Mouse (Mus musculus): Measurements from ENCODE around the gene Bach2. TPM values are rescaled to one million over a fixed set of nuclear protein-coding genes. Genes with fewer than 3 reads are reported as not detected.

The Bach2 gene
- polyA plus RNA-seq, 1 experiment from 2014 or later, result 19.1 TPM

DNA sequence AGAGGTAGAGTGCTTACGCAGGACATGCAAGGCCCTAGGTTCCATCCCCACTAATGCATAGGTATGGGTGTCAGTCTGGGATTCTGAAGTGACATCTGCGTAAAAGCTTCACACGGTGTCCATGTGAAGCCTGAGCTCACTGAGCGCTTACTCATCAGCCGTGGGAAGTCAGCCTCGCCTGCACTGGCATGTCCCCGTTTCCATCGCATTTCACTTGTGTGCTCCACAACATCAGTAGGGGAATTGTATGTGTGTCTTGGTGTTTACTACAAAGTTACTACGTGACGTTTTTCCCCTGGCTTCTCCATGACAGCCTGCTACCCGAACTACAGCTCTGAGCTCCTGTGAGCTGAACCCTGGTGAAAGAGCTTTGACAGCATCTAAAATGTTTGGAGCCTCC is 191.5 kb downstream of the Bach2 start:
- Histone ChIP-seq H3K4me2 (ENCODE audit: low read length) (no peak overlapping the region), H3K27ac (ENCODE audit: low read depth, low read length) (no peak overlapping the region), H3K4me1 (ENCODE audit: control insufficient read depth, insufficient read depth, low read depth, low read length) (peaks cover 48% of the 10 kb centered on the region), H3K36me3 (ENCODE audit: control insufficient read depth, insufficient read depth, low read length) (no peaks in the 10 kb centered on the region), H3K4me3 (ENCODE audit: low read length) (no peak overlapping the region), H3K9ac (ENCODE audit: low read depth, low read length) (no peak overlapping the region), H3K27me3 (replicated peaks; ENCODE audit: control insufficient read depth, insufficient read depth, low read length) (no peaks in the 10 kb centered on the region), H3K9me3 (ENCODE audit: control insufficient read depth, low read length) (no peaks in the 10 kb centered on the region)
- ATAC-seq, result no peak
- 64% methylated on average over 11 of the region's 11 CpGs for WGBS

DNA sequence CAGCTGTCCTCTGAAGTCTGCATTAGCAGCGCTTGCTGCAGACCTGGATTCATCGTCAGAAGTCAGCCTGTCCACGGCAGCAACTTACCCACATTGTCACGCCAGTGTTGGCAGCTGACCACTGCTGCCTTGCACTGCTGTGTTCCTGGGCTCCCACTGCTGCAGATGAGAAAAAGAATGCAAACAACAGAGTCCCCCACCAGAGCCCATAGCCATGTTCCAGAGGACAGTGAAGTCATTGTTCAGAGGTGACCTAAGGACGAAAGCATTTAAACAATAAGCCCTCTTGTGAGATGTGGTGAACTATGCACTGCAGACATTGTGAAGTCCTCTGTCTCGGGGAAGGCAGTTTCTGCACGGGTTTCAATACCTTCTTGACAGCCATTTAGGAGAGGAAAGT is 192.4 kb downstream of the Bach2 start:
- H3K4me3 ChIP-seq (ENCODE audit: low read length), result no peak overlapping the region
- no peaks in the 10 kb centered on the region for H3K36me3 ChIP-seq (ENCODE audit: control insufficient read depth, insufficient read depth, low read length)
- H3K9ac ChIP-seq (ENCODE audit: low read depth, low read length), result peak overlapping the region; percentile 30; the same call in 1 of the 2 replicates
- peak overlapping the region; percentile 41; the same call in 1 of the 2 replicates for H3K27ac ChIP-seq (ENCODE audit: low read depth, low read length)
- peak overlapping the region; percentile 2 for H3K4me2 ChIP-seq (ENCODE audit: low read length)
- peaks cover 48% of the 10 kb centered on the region for H3K4me1 ChIP-seq (ENCODE audit: control insufficient read depth, insufficient read depth, low read depth, low read length)
- no peaks in the 10 kb centered on the region for H3K27me3 ChIP-seq (replicated peaks; ENCODE audit: control insufficient read depth, insufficient read depth, low read length)
- no peaks in the 10 kb centered on the region for H3K9me3 ChIP-seq (ENCODE audit: control insufficient read depth, low read length)
- ATAC-seq, result peak; percentile 34
- 7% methylated on average over 7 of the region's 7 CpGs for WGBS

DNA sequence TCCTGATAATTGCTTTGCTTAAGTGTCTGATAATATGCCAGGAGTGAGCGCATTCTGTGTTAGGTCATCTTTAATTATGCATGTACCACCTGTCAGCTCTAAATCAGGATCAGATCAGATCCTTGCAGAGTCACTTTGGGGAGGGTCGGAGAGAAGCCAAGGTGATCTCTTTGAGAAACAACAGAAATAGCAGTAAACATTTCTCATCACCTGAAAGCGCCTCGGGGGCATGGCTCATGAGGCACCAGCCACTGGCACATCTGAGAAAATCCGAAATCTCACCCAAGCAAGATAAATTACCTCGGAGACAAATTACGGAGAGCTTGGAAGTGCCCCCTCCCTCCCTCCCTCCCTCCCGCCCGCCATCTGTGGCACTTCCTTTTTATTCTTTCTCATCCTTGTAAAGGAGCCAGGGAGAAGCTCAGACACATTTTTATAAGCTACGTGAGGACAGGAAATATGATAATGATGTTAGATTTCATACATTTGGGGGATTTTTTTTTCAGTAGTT is 193.7 kb downstream of the Bach2 start:
- Histone ChIP-seq H3K4me1 (ENCODE audit: control insufficient read depth, insufficient read depth, low read depth, low read length) (peaks cover 46% of the 10 kb centered on the region), H3K36me3 (ENCODE audit: control insufficient read depth, insufficient read depth, low read length) (no peaks in the 10 kb centered on the region), H3K9ac (ENCODE audit: low read depth, low read length) (no peak overlapping the region), H3K4me3 (ENCODE audit: low read length) (no peak overlapping the region), H3K4me2 (ENCODE audit: low read length) (peak overlapping the region; percentile 40), H3K27ac (ENCODE audit: low read depth, low read length) (peak overlapping the region; percentile 42; the same call in 1 of the 2 replicates), H3K27me3 (replicated peaks; ENCODE audit: control insufficient read depth, insufficient read depth, low read length) (no peaks in the 10 kb centered on the region), H3K9me3 (ENCODE audit: control insufficient read depth, low read length) (no peaks in the 10 kb centered on the region)
- peak; percentile 19; the same call in 1 of the 2 replicates for ATAC-seq
- 26% methylated on average over 8 of the region's 10 CpGs for WGBS

DNA sequence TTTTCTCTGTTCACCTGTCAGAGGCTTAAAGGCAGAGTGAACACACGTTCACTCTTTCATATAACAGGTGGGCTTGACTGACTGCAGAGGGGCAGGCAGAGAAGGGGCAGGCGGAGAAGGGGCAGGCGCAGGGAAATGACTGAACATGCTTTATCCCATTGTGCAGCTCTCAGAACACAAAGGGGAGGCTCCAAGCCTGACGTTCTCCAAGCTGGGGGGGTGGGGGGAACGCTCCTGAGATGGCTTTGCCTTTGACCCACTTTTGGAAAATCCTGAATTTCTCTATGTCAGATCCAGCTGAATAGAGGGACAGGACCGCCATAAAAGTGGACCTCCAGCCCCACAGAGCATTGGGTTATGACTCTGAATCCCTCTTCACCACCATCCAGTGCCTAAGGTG is 194.3 kb downstream of the Bach2 start:
- no peaks in the 10 kb centered on the region for H3K27me3 ChIP-seq (replicated peaks; ENCODE audit: control insufficient read depth, insufficient read depth, low read length)
- no peak for ATAC-seq
- no peak overlapping the region for H3K4me2 ChIP-seq (ENCODE audit: low read length)
- WGBS, result 31% methylated on average over 6 of the region's 6 CpGs
- no peaks in the 10 kb centered on the region for H3K36me3 ChIP-seq (ENCODE audit: control insufficient read depth, insufficient read depth, low read length)
- no peak overlapping the region for H3K4me3 ChIP-seq (ENCODE audit: low read length)
- no peaks in the 10 kb centered on the region for H3K9me3 ChIP-seq (ENCODE audit: control insufficient read depth, low read length)
- H3K9ac ChIP-seq (ENCODE audit: low read depth, low read length), result no peak overlapping the region
- H3K27ac ChIP-seq (ENCODE audit: low read depth, low read length), result peak overlapping the region; percentile 57
- peaks cover 41% of the 10 kb centered on the region for H3K4me1 ChIP-seq (ENCODE audit: control insufficient read depth, insufficient read depth, low read depth, low read length)

DNA sequence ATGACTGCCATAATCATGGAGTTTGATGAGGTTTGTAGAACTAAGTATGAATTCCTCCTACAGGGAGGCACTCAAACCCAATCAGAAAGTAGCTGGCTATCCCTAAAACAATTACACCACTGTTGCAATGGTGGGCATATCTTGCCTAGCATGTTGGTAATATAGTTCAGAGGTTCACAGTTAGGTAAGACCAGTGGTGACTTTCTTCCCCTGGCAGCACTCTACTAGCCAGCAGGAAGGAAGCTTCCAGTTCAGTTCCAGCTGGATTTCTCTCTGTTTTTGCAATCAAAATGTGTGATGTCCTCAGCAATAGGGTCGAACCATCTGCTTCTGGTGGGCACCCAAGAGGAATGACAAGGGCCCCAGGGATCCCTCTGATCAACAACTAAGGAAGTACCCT is 196.0 kb downstream of the Bach2 start:
- H3K36me3 ChIP-seq (ENCODE audit: control insufficient read depth, insufficient read depth, low read length), result no peaks in the 10 kb centered on the region
- no peak overlapping the region for H3K9ac ChIP-seq (ENCODE audit: low read depth, low read length)
- H3K4me2 ChIP-seq (ENCODE audit: low read length), result no peak overlapping the region
- H3K27me3 ChIP-seq (replicated peaks; ENCODE audit: control insufficient read depth, insufficient read depth, low read length), result no peaks in the 10 kb centered on the region
- H3K4me1 ChIP-seq (ENCODE audit: control insufficient read depth, insufficient read depth, low read depth, low read length), result peaks cover 30% of the 10 kb centered on the region
- WGBS, result 79% methylated on average over 1 of the region's 1 CpGs
- H3K27ac ChIP-seq (ENCODE audit: low read depth, low read length), result no peak overlapping the region
- H3K9me3 ChIP-seq (ENCODE audit: control insufficient read depth, low read length), result no peaks in the 10 kb centered on the region
- no peak overlapping the region for H3K4me3 ChIP-seq (ENCODE audit: low read length)
- no peak for ATAC-seq

DNA sequence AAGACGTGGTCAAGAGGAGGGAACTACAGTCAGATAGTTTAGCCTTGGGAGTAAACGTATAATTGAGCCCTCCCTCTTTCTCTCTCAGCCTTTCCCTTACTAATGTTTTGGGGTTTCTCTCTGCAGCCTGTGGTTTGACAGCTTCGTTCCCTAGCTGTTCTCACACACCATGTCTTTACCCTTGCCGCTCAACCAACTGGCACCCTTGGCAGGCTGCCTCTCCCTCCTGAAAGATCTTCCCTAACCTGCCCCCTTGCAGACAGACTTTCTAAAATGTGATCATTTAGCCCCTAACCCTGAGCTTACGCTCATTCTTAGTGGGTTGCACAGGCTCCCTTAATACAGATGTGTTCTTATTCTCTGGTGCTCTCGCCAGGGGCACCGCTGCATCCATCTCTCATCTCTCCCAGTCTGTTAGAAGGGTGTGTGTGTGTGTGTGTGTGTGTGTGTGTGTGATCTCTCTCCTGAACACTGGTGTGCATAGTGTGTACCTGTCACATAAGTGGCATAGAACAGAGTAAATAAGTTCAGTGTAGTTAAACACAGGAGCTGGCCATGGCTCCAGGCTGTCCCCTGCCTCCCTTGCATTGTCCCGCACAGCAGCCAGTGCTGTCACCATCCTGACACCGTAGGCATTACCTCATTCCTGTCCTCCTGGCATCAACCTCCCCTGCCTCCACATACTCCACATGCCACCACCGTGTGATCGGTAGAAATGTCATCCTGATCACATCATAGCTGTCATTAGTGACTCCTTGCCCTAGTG is 201.6 kb downstream of the Bach2 start:
- no peaks in the 10 kb centered on the region for H3K36me3 ChIP-seq (ENCODE audit: control insufficient read depth, insufficient read depth, low read length)
- no peaks in the 10 kb centered on the region for H3K9me3 ChIP-seq (ENCODE audit: control insufficient read depth, low read length)
- H3K9ac ChIP-seq (ENCODE audit: low read depth, low read length), result no peak overlapping the region
- no peak overlapping the region for H3K4me2 ChIP-seq (ENCODE audit: low read length)
- WGBS, result 73% methylated on average over 11 of the region's 11 CpGs
- peak; percentile 43 for ATAC-seq
- H3K27ac ChIP-seq (ENCODE audit: low read depth, low read length), result no peak overlapping the region; the same call in 1 of the 2 replicates
- H3K4me3 ChIP-seq (ENCODE audit: low read length), result no peak overlapping the region
- H3K4me1 ChIP-seq (ENCODE audit: control insufficient read depth, insufficient read depth, low read depth, low read length), result no peaks in the 10 kb centered on the region
- H3K27me3 ChIP-seq (replicated peaks; ENCODE audit: control insufficient read depth, insufficient read depth, low read length), result no peaks in the 10 kb centered on the region

DNA sequence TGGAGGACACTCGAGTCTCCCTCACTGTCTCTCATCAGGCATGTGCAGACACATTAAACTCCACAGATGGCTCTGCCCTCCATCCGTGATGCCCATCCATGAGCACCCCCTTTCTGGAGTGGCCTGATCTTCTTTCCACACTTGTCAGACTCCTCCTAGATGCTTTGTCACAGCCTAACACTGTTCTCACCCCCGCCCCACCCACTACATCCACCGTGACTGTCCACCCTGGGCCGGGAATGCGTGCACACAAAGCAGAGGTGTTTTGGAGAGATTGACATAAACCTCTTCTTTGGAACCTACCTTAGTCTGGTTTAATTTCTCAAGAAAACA is 202.1 kb downstream of the Bach2 start:
- 84% methylated on average over 6 of the region's 6 CpGs for WGBS
- Histone ChIP-seq H3K27me3 (replicated peaks; ENCODE audit: control insufficient read depth, insufficient read depth, low read length) (no peaks in the 10 kb centered on the region), H3K27ac (ENCODE audit: low read depth, low read length) (no peak overlapping the region; the same call in 1 of the 2 replicates), H3K9ac (ENCODE audit: low read depth, low read length) (no peak overlapping the region), H3K36me3 (ENCODE audit: control insufficient read depth, insufficient read depth, low read length) (no peaks in the 10 kb centered on the region), H3K4me2 (ENCODE audit: low read length) (no peak overlapping the region), H3K9me3 (ENCODE audit: control insufficient read depth, low read length) (no peaks in the 10 kb centered on the region), H3K4me1 (ENCODE audit: control insufficient read depth, insufficient read depth, low read depth, low read length) (no peaks in the 10 kb centered on the region), H3K4me3 (ENCODE audit: low read length) (no peak overlapping the region)
- ATAC-seq, result no peak; the same call in 1 of the 2 replicates

DNA sequence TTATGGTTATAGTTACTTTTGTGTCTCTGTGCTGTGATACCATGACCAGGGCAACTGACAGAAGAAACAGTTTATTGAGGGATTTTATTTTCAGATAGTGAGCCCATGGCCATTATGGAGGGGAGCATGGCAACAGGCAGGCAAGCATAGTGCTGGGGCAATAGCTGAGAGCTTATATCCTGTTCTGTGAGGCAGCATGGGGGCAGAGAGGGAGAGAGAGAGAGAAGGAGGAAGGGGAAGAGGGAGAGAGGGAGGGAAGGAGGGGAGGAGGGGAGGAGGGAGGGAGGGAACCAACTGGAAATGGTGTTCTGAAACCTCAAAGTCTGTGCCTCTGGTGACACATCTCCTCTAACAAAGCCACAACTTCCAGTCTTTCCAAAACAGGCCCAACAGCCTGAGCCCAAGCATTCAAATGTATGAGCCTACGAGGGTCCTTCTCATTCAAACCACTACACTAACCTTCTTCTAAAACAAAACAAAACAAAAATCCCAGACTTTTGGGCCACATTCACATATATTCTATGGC is 206.1 kb downstream of the Bach2 start:
- no peak overlapping the region for H3K27ac ChIP-seq (ENCODE audit: low read depth, low read length)
- no peak overlapping the region for H3K4me2 ChIP-seq (ENCODE audit: low read length)
- ATAC-seq, result no peak
- 93% methylated on average over 1 of the region's 1 CpGs for WGBS
- H3K9ac ChIP-seq (ENCODE audit: low read depth, low read length), result no peak overlapping the region
- no peaks in the 10 kb centered on the region for H3K4me1 ChIP-seq (ENCODE audit: control insufficient read depth, insufficient read depth, low read depth, low read length)
- H3K4me3 ChIP-seq (ENCODE audit: low read length), result no peak overlapping the region
- H3K27me3 ChIP-seq (replicated peaks; ENCODE audit: control insufficient read depth, insufficient read depth, low read length), result no peaks in the 10 kb centered on the region
- H3K9me3 ChIP-seq (ENCODE audit: control insufficient read depth, low read length), result no peaks in the 10 kb centered on the region
- H3K36me3 ChIP-seq (ENCODE audit: control insufficient read depth, insufficient read depth, low read length), result no peaks in the 10 kb centered on the region

DNA sequence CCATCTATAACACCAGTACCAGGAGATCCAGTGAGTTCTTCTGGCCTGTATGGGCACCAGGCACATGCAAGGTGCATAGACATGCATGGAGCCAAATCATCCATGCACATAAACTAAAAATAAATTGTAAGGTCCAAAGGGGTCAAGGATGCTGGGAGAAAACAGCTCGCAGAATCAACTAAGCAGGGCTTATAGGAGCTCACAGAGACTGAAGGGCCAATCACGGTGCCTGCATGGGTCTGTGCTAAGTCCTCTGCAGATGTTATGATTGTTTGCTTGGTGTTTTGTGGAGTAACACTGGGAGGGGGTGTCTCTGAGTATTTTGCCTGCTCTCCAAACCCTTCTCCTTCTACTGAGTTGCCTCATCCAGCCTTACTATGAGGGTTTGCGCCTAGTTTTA is 209.2 kb downstream of the Bach2 start:
- 90% methylated on average over 3 of the region's 3 CpGs for WGBS
- H3K4me1 ChIP-seq (ENCODE audit: control insufficient read depth, insufficient read depth, low read depth, low read length), result no peaks in the 10 kb centered on the region
- no peak overlapping the region for H3K4me2 ChIP-seq (ENCODE audit: low read length)
- no peak for ATAC-seq
- H3K27me3 ChIP-seq (replicated peaks; ENCODE audit: control insufficient read depth, insufficient read depth, low read length), result no peaks in the 10 kb centered on the region
- H3K9me3 ChIP-seq (ENCODE audit: control insufficient read depth, low read length), result no peaks in the 10 kb centered on the region
- H3K4me3 ChIP-seq (ENCODE audit: low read length), result no peak overlapping the region
- no peak overlapping the region for H3K9ac ChIP-seq (ENCODE audit: low read depth, low read length)
- no peak overlapping the region for H3K27ac ChIP-seq (ENCODE audit: low read depth, low read length)
- H3K36me3 ChIP-seq (ENCODE audit: control insufficient read depth, insufficient read depth, low read length), result no peaks in the 10 kb centered on the region
